Mouse (Mus musculus) cerebellum, adult 11 months (tissue): ENCODE measurements around the gene Vmn1r211.
"Not testable (repeated sequence)": the region's sequence is repeated elsewhere in the genome, so short reads cannot be mapped to it uniquely, and the experiment has no call there.

ENCODE experiments used
- DNase-seq: peaks from one replicate; pipeline ENCODE4 v3.0.0; 2022

Vmn1r211 gene

GRCm38 (mm10) chr13:22857461-22857860, at the start of gene Vmn1r211:
Gene Vmn1r211 (minus strand): TSS chr13:22857561.
- DNase-seq: no peak

GRCm38 (mm10) chr13:22884105-22884504, 26.7 kb upstream of the Vmn1r211 start, which contains the start of gene Vmn1r212:
Gene Vmn1r212 (minus strand): TSS chr13:22884205.
- DNase-seq: no peak

- no peak for DNase-seq
Measured at GRCm38 (mm10) chr13:22879257-22879656, 21.9 kb upstream of the Vmn1r211 start.

GRCm38 (mm10) chr13:22854760-22855159, 2.6 kb downstream of the Vmn1r211 start:
- no peak for DNase-seq

- DNase-seq: no peak
Measured at GRCm38 (mm10) chr13:22846798-22847197, 10.6 kb downstream of the Vmn1r211 start.

GRCm38 (mm10) chr13:22844304-22844703, 13.1 kb downstream of the Vmn1r211 start:
- DNase-seq: not testable (repeated sequence)

GRCm38 (mm10) chr13:22831248-22831647, 26.1 kb downstream of the Vmn1r211 start, which contains the start of gene Vmn1r210:
Gene Vmn1r210 (minus strand): TSS chr13:22831348.
- no peak for DNase-seq

GRCm38 (mm10) chr13:22829395-22829794, 28.0 kb downstream of the Vmn1r211 start:
- DNase-seq: not testable (repeated sequence)

- not testable (repeated sequence) for DNase-seq
Measured at GRCm38 (mm10) chr13:22821601-22822000, 35.8 kb downstream of the Vmn1r211 start.

- not testable (repeated sequence) for DNase-seq
Measured at GRCm38 (mm10) chr13:22809582-22809981, 47.8 kb downstream of the Vmn1r211 start, which contains the start of gene Vmn1r209. Gene Vmn1r209 (minus strand): TSS chr13:22809682.
